Mouse (Mus musculus) heart, adult 10 weeks (tissue): ENCODE data around the gene Cacng2. TPM values are rescaled to one million over a fixed set of nuclear protein-coding genes. Genes with fewer than 3 reads are reported as not detected.

Experiments
- polyA plus RNA-seq: library from polyadenylated mRNA; stranded (reverse); fragments of 350-450 nt; fragmentation: Illumina TruSeq; extraction: RNeasy Lipid Tissue Mini Kit (QIAGEN cat#74804); gene quantifications from one replicate; pipeline ENCODE4 v1.2.3, GENCODE M21; 2014; ENCODE audit warnings: low read depth, low replicate concordance

Gene Cacng2
- polyA plus RNA-seq, result not detected

DNA sequence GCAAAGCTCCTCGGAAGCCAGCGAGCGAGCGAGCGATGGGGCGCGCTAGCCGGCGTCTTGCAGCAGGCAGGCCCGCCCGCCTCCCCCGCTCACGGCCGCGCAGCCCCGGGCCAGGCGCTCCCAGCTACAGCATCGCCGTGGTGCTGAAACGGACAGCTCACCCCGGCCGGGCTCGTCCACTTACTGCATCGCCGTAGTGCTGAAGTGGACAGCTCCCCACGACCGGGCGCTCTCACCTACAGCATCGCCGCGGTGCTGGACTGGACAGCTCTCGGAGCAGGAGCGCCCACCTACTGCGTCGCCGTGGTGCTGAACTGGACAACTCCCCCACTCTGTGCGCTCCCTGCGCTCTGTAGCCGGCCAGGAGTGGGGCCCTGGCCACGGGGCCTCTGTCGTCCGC, at the start of gene Cacng2:
Gene Cacng2 (minus strand): TSS at position 325 of the 400 bp plus-strand sequence.

DNA sequence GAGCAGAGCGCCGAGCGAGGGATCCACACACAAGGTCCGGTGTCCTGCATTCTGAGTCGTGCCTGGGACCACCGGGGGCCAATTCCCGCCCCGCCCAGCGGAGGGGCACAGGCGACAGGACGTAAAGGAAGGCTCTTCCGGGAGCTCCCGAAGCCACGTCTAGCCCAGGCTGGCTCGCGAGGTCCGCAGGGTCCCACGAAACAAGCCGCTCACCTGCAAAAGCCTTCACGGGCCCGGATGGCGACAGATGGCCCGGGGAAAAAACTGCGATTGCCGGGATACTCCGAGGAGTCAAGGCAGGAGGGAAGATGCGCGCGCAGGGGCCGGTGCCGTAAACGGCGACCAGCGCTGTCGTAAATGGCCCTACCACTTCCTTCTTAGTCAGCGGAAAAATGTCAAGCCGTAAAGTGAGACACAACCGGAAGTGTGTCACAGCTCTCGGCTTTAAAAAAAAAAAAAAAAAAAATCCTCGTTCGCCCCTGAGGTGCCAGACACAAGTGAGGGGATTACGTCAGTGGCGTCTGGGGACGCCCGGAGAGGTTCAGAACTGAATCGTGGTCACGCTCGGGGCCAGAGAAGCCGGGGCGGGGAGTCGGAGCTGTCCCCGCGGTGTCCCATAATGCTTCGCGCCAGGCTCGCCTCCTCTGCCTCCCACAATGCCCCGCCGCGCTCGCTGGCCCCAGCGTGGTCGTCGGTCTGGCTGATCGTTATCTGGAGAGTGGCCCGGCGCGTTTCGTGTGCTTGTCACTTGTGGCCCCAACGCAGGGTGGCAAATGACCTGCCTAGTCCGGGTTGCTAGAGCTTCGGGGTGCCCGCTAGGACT, 149.1 kb downstream of the Cacng2 start, which contains the start of gene Eif3d:
Gene Eif3d (minus strand): TSS at position 344 of the 823 bp plus-strand sequence.

DNA sequence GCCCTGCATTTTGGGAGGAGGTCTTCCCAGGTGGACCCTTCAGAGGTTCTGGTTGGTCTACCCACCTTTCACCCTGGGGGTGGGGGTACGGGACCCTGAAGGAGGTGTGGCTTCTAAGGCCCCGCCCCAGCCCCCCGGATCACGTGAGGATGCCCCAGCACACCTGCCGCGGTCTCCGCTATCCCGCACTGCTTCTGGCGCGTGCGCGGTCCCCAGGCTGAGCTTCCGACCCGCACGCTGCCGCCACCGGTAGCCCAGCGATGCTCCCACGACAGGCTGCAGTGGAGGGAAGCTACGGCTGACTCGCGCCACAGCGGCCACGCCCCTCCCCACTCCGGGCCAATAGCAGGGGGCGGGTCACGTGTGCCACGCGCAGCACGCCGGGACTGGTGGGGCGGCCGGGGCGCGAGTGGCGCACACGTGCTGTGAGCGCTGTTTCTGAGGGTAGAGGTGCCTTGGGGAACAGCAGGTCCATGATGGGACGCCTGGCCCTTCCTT, 163.4 kb downstream of the Cacng2 start, which contains the start of gene Foxred2:
Gene Foxred2 (minus strand): TSS at position 319 of the 498 bp plus-strand sequence.

Other genes with a start within 250 kb of the Cacng2 start
- gene Txn2, start 191.0 kb downstream of the Cacng2 start, polyA plus RNA-seq, result 377 TPM
- 0.79 TPM for gene Foxred2, start 163.3 kb downstream of the Cacng2 start, polyA plus RNA-seq
- 70.0 TPM for gene Eif3d, start 149.2 kb downstream of the Cacng2 start, polyA plus RNA-seq
- gene Ift27, start 54.1 kb upstream of the Cacng2 start, polyA plus RNA-seq, result 13.9 TPM
- 1.9 TPM for gene Pvalb, start 86.4 kb upstream of the Cacng2 start, polyA plus RNA-seq
- 3.0 TPM for gene Ncf4, start 124.8 kb upstream of the Cacng2 start, polyA plus RNA-seq
- gene Csf2rb2, start 185.7 kb upstream of the Cacng2 start, polyA plus RNA-seq, result 0.73 TPM
- gene Csf2rb, start 205.7 kb upstream of the Cacng2 start, polyA plus RNA-seq, result 0.50 TPM